Mouse (Mus musculus) E14TG2a.4 (cell line): ENCODE results near the gene Cdh13.

Experiments
- H3K27me3 ChIP-seq: 2 replicates; pipeline ENCODE4 v1.6.1; 2014; ENCODE audit warnings: low read length, control low read depth; ENCODE audit not compliant: insufficient read depth
- H3K36me3 ChIP-seq: 2 replicates; pipeline ENCODE4 v1.6.1; 2014; ENCODE audit warnings: low read length, control low read depth; ENCODE audit not compliant: insufficient read depth
- H3K4me1 ChIP-seq: replicated peaks from 2 replicates; pipeline ENCODE4 v1.6.1; 2014; ENCODE audit warnings: low read depth, low read length, control low read depth
- H3K4me3 ChIP-seq: replicated peaks from 2 replicates; pipeline ENCODE4 v1.5.1; 2014; ENCODE audit warnings: mild to moderate bottlenecking, low read length
- H3K9me3 ChIP-seq: 2 replicates; pipeline ENCODE4 v1.6.1; 2014; ENCODE audit warnings: low read length, control low read depth
- CTCF ChIP-seq: conservative IDR thresholded peaks from 2 replicates; pipeline ENCODE4 v1.5.1; 2014; ENCODE audit warnings: low read length
- NANOG ChIP-seq: IDR thresholded peaks from 2 replicates; pipeline ENCODE4 v1.6.1; 2014; ENCODE audit warnings: borderline replicate concordance, low read length, mixed read lengths
- POU5F1 ChIP-seq: IDR thresholded peaks from 2 replicates; pipeline ENCODE4 v1.6.1; 2014; ENCODE audit warnings: low read length, borderline replicate concordance

The Cdh13 gene

DNA sequence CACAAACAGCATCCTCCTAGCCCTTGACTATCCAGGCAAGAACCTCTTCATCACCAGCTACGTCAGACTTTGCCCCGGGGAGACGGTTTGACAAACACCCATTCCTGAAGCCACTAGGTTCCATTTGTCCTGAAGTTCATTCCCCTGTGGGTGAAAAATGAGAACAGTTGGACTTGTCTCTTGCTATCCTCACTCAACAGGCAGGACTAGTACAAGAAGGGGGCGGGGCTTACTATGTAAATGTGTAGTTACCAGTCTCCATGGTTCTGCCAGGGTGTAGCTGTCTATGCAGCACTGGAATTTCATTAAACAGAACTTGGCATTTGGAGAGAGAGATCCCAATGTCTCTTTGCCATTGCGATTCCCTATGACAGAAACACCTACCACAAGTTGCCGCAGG, 544.2 kb downstream of the Cdh13 start:
- H3K4me3 ChIP-seq = no peak overlapping the region
- no peak for TF ChIP-seq CTCF
- no peak for TF ChIP-seq POU5F1
- no peak for TF ChIP-seq NANOG
- H3K4me1 ChIP-seq = no peaks in the 10 kb centered on the region
- H3K9me3 ChIP-seq = peaks cover 24% of the 10 kb centered on the region
- no peaks in the 10 kb centered on the region for H3K27me3 ChIP-seq
- no peaks in the 10 kb centered on the region for H3K36me3 ChIP-seq

DNA sequence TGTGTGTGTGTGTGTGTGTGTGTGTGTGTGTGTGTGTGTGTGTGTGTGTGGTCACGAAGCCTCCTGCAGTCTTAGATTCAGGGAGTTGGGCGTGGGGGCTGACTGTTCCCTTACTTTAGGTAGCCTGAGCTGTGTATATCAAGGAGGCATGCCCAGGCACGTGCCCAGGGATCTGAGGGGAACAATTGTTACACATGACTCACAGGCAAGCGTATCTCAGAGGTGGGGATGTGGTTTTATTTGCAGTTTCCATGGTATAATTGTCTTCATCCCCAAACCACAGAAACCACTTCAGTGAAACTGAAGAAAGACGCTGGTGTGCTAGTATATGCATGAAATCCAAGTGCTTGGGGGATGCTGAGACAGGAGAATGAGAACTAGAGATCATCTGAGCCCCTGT, 546.8 kb downstream of the Cdh13 start:
- H3K36me3 ChIP-seq = no peaks in the 10 kb centered on the region
- no peak for TF ChIP-seq CTCF
- no peak for TF ChIP-seq NANOG
- TF ChIP-seq POU5F1 = no peak
- H3K4me3 ChIP-seq = no peak overlapping the region
- H3K9me3 ChIP-seq = peaks cover 24% of the 10 kb centered on the region
- 0 out of 2 replicates have a peak, but pooled peaks cover 5% of the 10 kb centered on the region for H3K27me3 ChIP-seq
- H3K4me1 ChIP-seq = no peaks in the 10 kb centered on the region

DNA sequence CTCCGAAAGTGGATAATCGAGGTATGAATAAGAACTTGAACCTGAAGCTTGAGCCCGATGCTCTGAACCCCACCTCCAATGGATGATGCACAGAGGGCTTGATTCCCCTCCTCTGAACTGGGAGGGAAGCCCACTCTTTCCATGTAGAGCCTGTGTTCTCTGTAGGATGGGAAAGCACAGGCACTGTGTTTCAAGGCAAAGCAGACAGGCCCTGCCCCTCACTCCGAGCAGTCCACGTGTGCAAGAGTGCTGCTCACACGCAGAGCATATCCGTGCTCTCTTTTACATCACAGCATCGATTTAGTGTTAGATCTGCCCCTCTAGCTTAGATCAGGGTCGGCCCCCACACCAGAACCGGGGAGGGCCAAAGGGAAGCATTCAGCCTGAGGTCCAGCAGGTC, 547.5 kb downstream of the Cdh13 start:
- Histone ChIP-seq H3K4me1 (no peaks in the 10 kb centered on the region), H3K9me3 (peaks cover 24% of the 10 kb centered on the region), H3K27me3 (0 out of 2 replicates have a peak, but pooled peaks cover 5% of the 10 kb centered on the region), H3K4me3 (no peak overlapping the region), H3K36me3 (no peaks in the 10 kb centered on the region)
- TF ChIP-seq NANOG (no peak), CTCF (no peak), POU5F1 (no peak)

DNA sequence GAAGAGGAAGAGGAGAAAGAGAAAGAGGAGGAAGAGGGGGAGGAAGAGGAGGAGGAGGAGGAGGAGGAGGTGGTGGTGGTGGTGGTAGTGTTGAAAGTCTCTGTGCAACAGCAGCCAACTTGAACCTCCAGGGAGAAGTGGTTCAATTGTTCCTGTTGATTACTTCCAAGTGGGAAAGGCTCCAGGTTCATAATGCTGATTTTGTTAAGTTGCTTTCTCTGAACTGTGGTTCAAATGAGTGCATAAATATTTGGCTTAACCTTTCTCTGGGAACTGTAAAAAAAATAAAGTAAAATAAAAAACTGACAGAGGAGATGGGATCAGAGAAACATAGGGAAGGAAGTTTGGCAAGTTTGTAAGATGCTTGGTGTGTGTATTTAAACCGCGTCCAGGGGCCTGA, 555.3 kb downstream of the Cdh13 start:
- peaks cover 15% of the 10 kb centered on the region for H3K9me3 ChIP-seq
- H3K4me3 ChIP-seq = no peak overlapping the region
- H3K4me1 ChIP-seq = peaks cover 9% of the 10 kb centered on the region
- peaks cover 30% of the 10 kb centered on the region for H3K27me3 ChIP-seq
- no peak for TF ChIP-seq POU5F1
- no peak for TF ChIP-seq NANOG
- TF ChIP-seq CTCF = no peak
- no peaks in the 10 kb centered on the region for H3K36me3 ChIP-seq

DNA sequence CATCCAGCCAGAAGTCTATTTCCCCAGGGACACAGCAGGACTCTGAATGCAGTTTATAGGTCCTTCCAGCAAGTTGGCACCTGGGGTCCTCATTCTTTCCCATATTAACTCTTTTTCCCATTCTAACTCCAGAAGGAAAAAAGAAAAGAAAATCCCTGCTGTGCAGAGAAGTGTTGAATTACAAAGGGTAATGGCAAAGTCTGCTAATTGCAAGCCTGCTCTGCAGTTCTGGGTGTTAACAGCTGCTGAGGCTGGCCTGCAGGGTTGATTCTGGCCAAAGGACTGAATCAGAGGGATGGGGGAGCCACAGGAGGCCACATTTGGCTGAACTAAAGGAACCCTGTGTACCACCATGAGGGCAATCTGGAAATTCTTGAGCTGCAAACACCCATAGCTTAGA, 562.2 kb downstream of the Cdh13 start:
- TF ChIP-seq CTCF = no peak
- TF ChIP-seq NANOG = peak; percentile 39; the same call in 1 of the 2 replicates
- no peak; the same call in 1 of the 2 replicates for TF ChIP-seq POU5F1
- Histone ChIP-seq H3K4me1 (peaks cover 48% of the 10 kb centered on the region), H3K36me3 (no peaks in the 10 kb centered on the region), H3K4me3 (no peak overlapping the region), H3K9me3 (peaks cover 11% of the 10 kb centered on the region), H3K27me3 (peaks cover 25% of the 10 kb centered on the region)

DNA sequence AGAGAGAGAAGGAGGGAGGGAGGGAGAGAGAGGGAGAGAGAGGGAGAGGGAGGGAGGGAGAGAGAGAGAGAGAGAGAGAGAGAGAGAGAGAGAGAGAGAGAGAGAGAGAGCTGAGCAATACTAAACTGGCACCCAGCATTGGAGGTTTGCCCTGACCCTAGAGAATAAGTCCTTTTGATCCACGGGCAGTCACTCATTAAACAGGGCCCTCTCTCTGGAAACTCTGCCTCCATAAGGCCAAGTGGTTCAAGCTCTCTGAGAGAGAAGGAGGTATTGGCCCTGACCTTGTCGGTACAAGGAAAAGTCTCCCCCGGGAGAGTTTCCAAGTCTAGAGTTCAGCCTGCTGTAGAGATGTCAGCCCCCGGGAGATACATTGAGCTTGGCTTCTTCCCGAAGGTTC, 564.5 kb downstream of the Cdh13 start:
- Histone ChIP-seq H3K27me3 (peaks cover 15% of the 10 kb centered on the region), H3K9me3 (no peaks in the 10 kb centered on the region), H3K4me1 (peaks cover 46% of the 10 kb centered on the region), H3K36me3 (no peaks in the 10 kb centered on the region), H3K4me3 (no peak overlapping the region)
- TF ChIP-seq NANOG = no peak
- TF ChIP-seq POU5F1 = no peak
- no peak for TF ChIP-seq CTCF

DNA sequence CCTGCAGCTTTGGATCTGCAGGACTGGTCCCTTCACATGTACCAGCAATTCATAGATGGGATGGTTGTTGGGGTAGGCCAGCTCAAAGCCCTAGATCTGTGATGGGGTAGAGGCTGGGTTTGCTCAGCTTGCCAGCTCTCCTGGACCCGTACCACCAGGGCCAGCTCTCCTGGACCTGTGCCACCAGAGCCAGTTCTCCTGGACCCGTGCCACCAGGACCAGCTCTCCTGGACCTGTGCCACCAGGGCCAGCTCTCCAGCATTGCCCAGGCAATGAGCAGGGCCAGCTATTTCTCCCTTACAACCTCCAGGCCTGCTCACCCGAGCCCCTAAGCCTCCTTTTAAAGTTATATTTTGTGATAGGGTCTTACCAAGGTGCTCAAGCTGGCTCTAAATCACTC, 566.0 kb downstream of the Cdh13 start:
- Histone ChIP-seq H3K9me3 (no peaks in the 10 kb centered on the region), H3K4me3 (no peak overlapping the region), H3K36me3 (no peaks in the 10 kb centered on the region), H3K27me3 (peaks cover 15% of the 10 kb centered on the region), H3K4me1 (peaks cover 38% of the 10 kb centered on the region)
- TF ChIP-seq CTCF (no peak), POU5F1 (no peak)

DNA sequence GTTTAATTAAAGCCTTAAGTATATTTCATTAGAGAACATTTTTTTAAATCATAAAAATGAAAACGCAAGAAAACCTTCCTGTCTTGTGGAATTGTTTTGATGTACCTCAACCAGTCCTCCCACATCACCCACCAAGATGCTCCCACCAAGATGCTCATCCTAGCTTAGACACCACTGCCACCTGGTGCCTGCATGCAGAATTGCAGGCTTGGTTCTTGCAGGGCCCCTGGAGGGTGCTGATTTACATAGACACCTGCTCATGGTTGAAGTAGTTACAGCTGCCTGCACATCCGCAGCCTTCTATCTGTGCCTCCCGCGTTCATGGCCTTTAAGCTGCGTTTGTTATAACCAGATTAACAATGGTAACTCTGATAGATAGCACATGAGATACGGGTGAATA, 566.8 kb downstream of the Cdh13 start:
- no peak overlapping the region for H3K4me3 ChIP-seq
- TF ChIP-seq CTCF (peak; percentile 98), POU5F1 (no peak), NANOG (no peak)
- peaks cover 15% of the 10 kb centered on the region for H3K27me3 ChIP-seq
- no peaks in the 10 kb centered on the region for H3K9me3 ChIP-seq
- H3K36me3 ChIP-seq = no peaks in the 10 kb centered on the region
- H3K4me1 ChIP-seq = peaks cover 34% of the 10 kb centered on the region

DNA sequence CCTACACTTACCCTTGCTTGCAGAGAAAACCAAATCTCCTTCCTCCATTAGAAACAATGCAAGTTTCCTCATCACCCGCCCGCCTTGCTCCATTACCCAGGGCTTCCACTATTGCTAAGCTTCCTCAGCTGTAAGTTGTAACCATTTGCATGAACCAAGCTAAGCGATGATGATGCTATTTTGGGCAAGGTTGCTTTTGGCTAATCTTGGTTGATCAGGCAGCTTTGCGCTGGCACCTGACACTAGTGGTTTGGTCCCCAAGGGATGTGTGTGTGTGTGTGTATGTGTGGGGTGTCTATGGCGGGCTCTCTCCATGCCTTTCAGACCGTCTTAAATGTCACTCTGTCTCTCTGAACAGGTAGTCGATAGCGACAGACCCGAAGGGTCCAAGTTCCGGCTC, 567.8 kb downstream of the Cdh13 start:
- Histone ChIP-seq H3K36me3 (no peaks in the 10 kb centered on the region), H3K4me1 (peaks cover 24% of the 10 kb centered on the region), H3K4me3 (no peak overlapping the region), H3K9me3 (no peaks in the 10 kb centered on the region), H3K27me3 (peaks cover 18% of the 10 kb centered on the region)
- TF ChIP-seq CTCF = no peak
- no peak for TF ChIP-seq NANOG
- no peak for TF ChIP-seq POU5F1

DNA sequence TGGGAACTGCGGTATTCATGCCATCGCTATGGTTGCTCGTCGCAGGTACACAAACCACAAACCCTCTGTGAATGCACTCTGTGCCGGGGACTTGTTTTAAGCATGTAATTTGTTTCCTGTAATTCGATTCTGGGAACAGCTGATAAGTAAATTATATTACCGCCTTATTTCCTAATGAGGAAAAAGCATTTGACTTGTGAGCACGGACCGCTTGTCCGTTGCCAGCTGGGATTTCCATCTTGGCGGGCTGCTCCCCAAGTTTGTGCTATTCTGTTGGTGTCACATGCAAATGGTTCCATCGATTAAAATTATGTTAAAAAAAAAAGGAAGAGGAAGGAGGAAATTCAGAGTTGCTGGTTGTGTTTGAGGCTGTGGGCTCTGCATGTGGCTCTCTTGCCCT, 569.3 kb downstream of the Cdh13 start:
- no peaks in the 10 kb centered on the region for H3K9me3 ChIP-seq
- H3K36me3 ChIP-seq = no peaks in the 10 kb centered on the region
- peaks cover 12% of the 10 kb centered on the region for H3K4me1 ChIP-seq
- no peak for TF ChIP-seq NANOG
- no peak for TF ChIP-seq POU5F1
- no peak for TF ChIP-seq CTCF
- no peak overlapping the region for H3K4me3 ChIP-seq
- H3K27me3 ChIP-seq = peaks cover 14% of the 10 kb centered on the region
